Mouse (Mus musculus) lung, postnatal 14 days (tissue): ENCODE results near the gene Coa4.

Experiments used
- DNase-seq: peaks from one replicate; pipeline ENCODE4 v3.0.0; 2021

Coa4 gene

DNA sequence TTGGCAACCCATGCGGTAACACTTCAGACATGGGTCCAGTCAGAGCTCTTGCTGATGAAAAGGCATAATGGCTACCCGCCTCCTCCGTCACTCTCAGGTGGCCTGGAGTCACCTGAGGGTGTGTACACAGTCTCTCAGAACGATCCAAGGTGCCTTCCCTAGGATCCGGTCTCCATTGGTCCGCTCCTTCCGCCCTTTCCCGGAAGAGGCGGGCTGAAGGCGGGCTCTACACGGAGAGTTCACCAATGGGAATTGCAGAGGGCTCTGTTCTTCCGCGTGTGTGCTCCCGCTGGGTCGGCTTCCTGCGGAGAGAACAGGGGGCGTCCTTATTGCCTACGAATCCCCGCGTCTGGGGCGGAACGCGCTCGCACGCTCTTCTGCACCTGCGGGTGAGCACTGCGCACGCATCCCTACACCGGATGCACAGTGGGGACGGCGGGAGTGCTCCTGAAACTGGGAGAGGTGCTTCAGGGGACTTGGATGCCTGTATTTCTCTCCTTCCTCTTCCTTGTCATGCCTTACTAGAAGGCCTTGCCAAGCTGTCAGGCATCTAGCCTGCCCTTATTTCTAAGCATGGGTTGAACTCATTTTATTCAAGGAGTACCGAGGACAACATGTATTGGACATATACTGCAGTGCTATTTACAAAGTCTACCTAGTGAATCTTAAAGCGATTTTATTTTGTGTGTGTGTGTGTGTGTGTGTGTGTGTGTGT lies at the start of gene Coa4:
Gene Coa4 (plus strand): TSS at position 268 of the 715 bp plus-strand sequence.
- peak; percentile 82 for DNase-seq

DNA sequence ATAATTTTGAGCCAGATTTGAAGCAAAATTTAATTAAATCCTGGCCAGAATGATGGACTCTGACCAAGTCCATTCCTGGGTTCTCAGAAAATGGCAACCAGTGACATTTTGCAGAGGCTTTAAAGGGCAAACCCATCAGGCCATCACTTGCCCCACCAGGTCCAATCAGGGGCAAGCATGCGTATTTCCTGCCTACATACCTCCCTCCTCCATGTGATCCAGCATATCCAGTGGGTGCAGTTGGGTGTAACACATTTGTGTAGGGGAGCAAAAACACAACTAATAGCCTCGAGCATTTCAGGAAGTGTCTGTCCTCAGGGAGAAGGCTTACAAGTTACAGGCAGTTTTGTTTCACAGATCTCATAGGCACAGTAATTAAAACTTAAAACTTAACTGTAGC lies 49.6 kb upstream of the Coa4 start:
- no peak for DNase-seq

DNA sequence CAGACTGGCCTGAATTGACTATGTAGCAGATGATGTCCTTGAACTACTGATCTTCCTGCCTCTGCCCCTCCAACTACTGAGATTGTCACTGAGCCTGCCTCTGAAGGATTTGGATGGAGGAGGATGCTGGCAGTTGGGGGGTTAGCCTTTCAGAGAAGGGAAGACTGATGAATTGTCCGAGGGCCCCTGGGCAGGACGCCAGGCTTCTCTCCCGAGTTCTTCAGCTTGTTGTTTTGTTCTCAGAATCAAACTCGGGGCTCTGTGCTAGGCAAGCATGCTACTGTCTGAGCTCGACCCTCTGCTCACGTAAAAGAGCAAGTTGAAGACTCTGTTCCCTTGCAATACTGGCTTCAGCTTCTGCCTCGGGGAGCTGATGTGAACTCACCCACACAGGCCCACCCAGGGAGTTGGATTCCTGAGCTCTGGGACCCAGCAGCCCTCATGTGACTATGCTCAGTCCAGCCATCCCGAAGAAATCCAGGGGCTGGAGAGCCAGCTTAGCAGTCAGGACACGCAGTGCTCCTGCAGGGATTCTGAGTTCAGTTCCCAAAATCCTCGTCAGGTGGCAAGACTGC lies 48.3 kb upstream of the Coa4 start:
- DNase-seq = no peak

DNA sequence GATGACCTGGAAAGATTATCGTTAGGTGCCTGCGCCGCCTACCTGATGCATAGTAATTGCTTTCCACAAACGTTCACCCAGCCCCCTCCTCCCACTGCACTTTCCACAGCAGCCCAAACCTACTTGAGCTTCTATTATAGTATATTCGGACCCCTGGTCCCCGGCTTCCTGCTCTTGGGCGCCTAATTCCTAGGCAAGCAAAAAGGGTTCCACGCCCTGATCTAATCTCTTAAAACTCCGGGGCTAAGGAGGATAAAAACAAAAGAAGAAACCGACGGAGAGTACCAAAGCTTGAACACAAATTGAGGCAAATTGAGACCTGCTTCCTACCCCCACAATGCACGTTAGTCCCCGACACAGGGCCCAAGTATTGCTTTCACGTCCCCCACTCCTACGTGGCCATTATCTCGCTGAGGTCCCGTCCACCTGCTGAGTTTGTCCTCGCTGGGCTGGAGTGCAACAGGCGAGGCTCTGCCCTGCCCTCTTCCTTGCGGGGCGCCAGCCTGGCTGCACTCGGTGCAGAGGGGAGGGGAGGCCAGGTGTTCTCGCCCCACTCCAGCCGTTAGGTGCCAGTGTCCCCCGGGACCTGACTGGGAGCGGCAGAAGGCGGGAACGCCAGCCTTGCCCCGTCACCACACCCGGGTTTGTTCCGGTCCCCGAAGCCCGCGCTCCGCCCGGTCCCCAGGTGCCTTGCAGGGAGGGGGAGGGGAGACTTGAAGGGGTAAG lies 44.3 kb upstream of the Coa4 start:
- DNase-seq = peak; percentile 39

DNA sequence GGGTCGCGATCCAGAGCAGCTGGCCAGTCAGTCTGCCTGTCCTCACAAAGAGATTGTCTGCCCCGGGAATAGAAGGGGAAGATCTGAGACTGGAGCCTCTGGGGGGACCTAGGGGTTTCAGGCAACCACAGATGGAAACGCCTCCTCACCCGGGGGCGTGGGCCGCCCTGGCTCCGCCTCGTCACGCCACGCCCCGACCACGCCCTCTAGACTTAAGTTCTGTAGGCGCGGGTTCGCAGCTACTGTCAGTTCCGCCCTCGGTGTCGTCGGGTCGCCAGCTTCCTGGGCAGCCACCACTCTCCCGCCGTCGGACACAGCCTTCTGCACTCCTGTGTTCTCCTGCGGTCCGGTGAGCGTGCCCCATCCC lies 43.8 kb upstream of the Coa4 start, which contains the start of gene Ucp2:
Gene Ucp2 (plus strand): TSS at position 221 of the 367 bp plus-strand sequence.
- peak; percentile 96 for DNase-seq

DNA sequence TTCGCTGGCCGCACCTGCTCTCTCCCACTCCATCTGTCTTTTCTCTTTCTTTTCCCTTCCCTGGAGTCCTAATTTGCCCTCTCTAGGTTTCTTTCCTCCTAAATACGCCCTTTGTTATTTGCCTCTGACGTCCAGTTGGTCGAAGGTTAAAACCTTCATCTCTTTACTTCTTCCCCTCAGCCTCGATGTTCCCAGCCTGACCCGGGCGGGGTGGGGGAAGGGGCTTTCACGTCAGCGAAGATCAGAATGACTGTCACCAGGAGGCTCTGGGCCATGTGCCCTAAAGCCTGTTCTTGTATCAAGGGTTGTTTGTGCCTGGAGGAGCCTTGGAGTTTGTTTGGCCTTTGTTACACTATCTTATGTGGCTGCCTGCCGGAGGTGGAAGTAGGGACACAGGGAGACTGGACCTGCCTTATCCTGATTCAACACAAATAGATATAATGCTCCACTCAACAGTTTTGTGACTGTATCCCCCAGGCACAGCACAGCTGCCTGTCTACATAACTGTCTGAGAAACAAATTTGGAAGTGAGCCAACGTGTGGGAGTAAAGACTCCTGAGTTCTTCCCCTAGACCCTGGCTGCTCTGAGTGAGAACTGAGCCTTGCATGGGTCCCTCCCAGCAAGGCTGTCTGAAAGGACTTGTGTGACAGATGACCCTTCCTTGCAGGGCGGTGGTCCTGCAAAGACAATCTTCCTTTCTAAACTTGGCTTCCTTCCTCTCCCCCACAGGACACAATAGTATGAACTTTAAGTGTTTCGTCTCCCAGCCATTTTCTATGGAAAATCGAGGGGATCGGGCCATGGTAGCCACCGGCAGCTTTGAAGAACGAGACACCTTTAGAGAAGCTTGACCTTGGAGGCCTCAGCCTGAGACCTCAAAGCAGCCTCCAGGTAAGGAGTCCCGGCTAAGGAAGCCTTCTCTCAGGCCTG lies 43.1 kb upstream of the Coa4 start:
- peak; percentile 59 for DNase-seq

DNA sequence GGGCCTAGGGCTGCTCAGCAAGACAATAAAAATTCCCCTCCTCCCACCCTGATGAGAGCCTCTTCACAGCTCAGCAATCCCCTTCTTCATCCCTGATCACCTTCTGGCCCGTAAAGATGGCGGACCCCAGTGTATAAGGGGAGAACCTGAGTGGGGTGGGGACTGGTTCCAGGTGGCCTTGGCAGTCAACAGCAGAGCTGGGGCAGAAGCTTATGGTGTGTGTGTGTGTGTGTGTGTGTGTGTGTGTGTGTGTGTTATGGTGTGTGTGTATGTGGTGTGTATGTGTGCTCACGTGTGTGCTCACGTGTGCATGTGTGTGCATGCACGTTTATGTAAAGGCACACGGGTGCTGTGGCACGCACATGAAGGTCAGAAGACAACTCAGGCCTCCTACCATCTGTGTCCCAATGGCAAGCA lies 42.4 kb upstream of the Coa4 start:
- no peak for DNase-seq

DNA sequence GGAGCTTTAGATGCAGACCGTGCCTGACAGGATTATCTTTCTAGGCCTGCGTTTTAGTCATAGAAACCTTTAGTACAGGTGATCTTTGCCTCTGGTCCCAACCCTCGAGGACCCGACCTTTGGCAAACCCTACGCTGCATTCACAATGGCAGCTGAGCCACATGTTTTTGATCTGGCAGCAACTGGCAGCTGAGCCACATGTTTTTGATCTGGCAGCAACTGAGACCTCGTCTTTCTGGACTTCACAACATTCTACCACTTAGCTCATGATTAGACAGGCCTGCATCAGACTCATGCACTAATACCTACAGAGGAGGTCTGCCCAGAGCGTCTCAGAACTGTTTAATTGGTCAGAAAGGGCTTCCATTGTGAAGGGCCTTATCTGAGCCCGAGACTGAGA lies 41.8 kb upstream of the Coa4 start:
- no peak for DNase-seq

DNA sequence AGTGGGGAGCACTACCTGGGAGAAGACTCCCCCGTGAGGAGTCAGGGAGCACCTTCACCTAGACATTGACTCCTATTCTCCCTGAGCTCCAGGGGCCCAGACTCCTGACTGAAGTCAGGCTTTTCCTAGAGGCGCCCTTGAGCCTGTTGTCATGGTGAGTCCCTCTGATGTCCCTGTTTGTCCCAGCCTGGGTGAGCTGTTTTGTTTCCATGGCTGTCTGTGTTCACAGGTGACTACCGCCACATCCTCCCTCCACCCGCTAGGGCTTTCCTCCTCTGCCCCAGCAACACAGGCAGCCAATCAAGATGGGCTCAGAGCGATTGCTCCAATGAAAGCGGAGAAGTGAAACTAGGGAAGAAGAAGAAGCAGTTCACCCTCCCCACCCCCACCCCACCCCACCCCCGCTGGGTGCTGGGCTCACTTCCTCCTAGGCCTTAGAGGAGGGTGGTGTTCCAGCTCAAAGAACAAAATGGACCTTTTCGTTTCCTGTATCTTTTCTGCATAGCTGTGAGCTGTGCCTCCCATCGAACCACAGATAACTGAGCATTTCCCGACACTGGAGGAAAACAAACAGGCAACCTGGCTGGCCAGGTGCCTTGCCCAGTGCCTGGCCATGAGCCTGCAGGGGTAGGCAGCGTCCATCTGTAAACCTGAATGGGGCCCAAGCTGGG lies 41.2 kb upstream of the Coa4 start:
- peak; percentile 77 for DNase-seq

DNA sequence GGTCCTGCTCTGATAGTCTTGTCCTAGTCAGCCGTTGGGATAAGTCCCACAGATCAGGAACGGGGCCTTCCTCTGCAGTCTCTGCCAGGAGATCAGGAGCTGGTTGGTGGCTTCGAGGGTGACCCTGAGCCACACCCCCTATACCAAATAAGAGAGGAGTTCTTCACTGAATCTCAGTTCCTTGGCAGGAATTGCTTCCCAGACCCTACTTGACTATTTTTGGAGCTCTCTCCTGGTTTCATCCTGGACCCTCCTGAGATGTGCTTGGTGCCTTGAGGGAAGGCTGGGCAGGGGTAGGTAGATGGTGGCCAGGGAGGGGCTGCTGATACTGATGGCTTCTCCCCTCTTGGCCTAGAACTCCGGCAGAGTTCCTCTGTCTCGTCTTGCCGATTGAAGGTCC lies 40.5 kb upstream of the Coa4 start:
- DNase-seq = no peak

DNA sequence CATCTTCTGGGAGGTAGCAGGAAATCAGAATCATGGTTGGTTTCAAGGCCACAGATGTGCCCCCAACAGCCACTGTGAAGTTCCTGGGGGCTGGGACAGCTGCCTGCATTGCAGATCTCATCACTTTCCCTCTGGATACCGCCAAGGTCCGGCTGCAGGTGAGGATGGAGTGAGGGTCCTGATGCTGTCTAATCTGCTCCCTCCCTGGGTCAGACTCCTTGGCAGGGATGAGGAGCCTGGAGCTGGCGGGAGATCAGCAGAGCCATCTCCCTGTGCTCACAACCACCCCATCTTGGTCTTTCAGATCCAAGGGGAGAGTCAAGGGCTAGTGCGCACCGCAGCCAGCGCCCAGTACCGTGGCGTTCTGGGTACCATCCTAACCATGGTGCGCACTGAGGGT lies 40.1 kb upstream of the Coa4 start:
- DNase-seq = no peak

DNA sequence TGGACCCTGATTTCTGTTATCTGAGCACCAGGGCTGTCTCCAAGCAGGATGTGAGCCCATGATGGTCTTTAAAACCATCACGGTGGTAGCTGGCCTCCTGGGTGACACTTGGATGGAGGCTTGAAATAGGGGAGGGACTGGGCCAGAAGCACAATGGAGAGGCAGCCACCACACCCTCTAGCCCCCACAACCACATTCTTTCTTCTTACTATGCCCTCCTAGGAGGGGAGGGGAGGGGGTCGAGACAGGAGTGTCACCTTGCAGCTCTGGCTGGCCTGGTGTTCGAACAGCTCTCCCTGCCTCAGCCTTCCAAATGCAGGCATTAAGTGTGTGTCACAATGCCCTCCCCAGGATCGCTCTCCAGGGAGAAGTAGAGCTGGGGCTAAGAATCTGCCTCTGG lies 39.5 kb upstream of the Coa4 start:
- no peak for DNase-seq

DNA sequence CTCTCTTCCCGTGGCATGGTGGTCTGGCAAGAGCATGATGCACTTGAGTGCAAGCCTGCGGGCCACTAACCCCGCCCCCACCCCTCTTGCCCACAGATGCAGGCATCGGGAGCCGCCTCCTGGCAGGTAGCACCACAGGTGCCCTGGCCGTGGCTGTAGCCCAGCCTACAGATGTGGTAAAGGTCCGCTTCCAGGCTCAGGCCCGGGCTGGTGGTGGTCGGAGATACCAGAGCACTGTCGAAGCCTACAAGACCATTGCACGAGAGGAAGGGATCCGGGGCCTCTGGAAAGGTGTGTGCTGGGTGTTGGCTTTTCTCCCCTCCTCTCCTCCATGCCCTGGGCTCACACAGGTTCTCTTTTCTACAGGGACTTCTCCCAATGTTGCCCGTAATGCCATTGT lies 38.9 kb upstream of the Coa4 start:
- DNase-seq = no peak

DNA sequence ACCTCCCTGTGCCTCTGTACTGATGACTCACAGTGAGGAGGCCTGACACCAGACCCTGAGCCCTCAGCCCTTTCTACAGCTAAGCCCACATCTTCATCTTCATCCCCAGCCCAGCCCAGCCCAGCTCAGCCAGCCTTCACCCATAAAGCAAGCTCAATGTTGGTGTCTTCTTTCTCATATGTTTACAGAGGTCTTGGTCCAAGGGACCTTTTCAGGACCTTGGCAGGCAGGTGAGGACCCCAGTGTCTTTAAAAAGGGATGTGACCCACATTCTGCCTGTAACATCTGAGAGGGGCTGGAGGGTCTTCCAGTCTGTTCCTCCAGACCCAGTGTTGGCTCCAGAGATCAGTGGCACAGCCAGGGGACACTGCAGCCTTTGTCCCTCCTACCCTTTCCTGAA lies 37.4 kb upstream of the Coa4 start:
- no peak for DNase-seq

DNA sequence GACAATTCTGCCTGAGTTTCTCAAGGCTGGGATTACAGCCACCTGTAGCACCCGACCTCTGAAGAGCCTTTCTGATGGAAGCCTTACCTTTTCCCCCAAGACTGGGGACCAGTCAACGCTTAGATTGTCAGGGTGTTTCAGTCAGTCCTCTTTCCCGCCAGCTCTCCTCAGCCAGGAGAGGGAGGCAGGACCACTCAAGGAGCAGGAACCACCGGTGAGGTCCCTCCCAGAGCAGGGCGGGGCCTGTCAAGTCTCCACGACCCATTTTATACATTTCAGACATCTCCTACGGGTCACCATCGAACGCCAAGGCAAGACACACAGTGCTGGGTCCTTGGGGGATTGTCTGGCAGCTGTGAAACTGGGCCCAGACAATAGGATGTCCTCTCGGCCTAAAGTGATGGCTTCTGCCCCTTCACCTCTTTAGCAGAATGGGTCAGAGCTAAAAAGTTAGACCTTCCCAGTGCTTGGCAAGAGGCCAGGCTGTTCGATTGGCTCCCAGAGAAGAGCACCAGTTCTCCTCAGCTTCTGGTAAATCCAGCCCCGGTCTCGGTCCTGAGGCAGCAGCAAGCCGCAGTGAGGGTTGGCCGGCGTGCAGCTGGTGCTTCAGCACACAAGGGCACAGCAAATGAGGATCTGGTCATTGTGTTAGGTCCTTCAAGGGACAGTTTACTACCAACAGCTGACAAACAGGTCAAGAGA lies 36.4 kb upstream of the Coa4 start:
- DNase-seq = peak; percentile 44

DNA sequence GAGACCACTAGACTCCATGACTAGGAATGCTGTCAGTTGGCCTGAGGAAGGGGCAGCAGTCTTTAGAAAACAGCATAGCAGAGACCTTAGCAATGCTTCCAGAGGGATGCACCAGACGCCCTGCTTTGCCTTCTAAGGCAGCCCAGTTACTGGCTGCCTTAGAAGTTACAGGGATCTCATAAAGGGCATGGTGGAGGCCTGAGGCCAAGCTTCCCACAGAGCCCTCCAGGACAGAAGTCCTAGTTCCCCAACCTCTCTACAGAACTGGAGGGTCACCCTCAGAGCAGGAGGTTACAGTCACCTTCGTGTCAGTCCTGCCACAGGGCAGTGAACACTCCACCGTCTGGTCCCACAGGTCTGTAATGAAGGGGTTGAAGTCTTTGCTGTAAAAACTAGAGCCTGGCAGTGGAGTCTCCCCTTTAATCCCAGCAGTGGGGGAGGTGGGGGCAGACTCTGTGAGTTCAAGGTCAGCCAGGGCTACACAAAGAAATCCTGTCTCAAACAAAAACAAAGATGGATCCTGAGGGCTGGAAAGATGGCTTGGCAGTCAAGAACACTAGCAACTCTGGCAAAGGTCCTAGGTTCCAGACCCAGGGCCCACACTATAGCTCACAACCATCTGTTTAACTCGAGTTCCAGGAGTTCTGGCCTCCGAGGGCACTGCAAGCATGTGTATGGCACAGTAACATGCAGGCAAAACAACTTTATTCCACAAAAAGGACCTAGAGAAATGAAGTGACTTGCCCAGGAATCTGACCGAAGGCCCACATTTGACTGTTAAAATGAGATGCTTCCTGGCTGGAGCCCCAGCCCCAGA lies 35.6 kb upstream of the Coa4 start:
- DNase-seq = no peak

DNA sequence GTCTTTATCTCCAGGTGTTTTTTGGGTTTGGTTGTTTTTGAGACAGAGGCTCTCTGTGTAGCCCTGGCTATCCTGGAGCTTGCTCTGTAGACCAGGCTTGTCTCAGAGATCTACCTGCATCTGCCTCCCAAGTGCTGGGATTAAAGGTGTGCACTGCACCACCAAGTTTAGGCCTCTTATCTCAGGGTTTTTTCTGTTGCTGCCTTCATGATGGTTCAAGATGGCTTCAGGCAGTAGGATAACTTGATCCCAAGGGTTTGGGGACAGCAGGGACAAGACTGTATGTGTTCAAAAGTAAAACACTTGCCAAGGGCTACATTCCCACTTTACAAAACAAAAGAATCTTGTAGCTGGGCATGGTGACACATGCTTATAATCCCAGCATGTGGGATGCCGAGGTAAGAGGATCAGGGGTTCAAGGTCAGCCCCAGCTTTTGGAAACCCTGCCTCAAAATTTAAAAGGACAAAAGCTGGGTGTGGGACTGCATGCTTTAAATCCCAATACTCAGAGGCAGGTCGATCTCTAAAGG lies 35.0 kb upstream of the Coa4 start:
- DNase-seq = no peak

DNA sequence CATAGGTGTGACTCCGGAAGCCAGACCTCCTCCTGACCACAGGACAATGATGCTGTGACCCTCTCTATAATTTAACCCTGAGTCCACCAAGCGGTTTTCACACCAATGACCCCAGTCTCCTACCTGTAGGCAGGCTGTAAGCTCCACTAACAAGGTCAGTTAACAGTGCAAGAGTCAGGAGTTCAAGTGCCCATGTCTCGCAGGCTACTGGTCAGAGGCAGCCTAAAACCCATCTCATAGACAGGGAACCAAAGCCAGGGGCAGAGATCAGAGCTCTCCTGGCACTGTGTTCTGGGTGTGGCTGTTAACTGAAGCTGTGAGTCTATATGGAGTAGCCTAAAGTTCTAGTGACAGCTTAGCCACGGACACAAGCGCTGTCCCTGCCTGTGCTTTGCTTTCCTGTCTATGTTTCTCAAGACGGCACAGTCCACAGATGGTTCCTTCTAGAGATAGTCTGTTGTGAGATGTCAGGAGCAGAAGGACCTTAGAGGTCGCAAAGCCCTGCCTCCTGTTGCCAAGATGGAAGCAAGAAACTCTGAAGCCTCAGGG lies 34.4 kb upstream of the Coa4 start:
- DNase-seq = no peak

DNA sequence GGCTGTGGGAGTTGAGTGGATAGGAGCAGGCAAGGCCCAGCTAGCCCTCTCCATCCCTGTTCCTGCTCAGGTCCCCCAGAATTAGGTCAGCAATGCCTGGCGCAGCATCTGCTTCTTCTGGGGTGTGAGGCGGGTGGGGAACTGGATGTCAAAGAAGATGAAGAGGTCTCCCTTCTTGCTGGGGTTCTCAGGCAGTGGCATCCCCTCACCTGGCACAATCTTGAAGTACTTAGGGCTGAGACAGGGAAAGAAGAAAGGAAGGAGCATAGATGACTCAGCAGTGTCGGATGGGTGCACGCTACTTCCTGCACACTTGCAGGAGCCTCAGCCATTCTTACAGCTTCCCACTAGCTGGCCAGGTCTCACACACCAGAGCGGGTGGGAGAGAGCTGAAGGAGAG lies 33.8 kb upstream of the Coa4 start:
- DNase-seq = no peak

DNA sequence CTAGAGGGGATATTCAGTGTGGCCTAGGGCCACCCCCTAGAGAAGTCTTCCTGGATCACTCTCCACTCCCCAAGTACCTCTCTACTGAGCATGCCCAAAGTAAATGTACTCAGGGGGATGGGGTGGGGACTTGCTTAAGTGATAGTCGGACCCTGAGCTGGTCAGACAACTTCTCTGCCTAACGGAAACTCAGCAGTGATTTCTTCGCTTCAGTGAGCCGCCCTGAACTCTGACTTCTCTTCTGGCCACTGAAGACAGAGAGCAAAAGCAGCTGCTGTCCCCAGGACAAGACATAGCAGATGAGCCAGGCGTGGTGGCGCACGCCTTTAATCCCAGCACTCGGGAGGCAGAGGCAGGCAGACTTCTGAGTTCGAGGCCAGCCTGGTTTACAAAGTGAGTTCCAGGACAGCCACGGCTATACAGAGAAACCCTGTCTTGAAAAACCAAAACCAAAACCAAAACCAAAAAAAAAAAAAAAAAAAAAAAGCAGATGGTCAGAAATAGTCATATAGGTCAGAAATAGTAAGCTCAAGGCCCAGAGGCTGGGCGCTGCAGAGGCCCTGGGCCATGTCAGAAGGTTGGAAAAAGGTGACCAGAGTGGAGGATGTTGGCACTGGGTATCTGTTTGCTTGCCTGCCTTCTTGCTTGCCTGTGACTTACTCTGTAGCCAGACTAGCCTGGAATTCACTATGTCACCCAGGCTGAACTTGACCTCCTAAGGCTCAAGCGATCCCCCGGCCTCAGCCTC lies 32.0 kb upstream of the Coa4 start:
- no peak for DNase-seq
